Mouse (Mus musculus): Measurements from ENCODE around the gene Ly6g5c. TPM values are rescaled to one million over a fixed set of nuclear protein-coding genes. Genes with fewer than 3 reads are reported as not detected.

Gene Ly6g5c
- polyA plus RNA-seq, 1 experiment from 2014 or later: not detected

DNA sequence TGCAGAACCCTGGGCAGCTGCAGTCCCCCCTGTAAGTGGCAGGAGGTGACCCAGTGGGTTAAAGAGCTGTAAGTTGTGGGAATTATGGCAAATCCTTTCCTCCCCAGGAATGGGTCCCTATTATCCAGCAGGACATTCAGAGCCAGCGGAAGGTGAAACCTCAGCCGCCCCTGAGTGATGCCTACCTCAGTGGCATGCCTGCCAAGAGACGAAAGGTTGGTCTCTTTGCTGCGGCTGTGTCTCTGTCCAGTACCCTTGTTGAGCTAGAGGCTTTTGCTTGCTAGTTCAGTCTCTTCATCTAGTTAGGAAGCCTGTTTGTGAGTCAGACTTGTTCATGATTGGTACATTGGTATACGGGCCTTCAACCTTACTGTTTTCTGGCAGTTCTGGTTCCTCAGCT is 38.1 kb downstream of the Ly6g5c start:
- Histone ChIP-seq H3K27me3 (ENCODE audit: control insufficient read depth, insufficient read depth, low read length) (no peaks in the 10 kb centered on the region), H3K4me1 (replicated peaks; ENCODE audit: control insufficient read depth, insufficient read depth, low read length) (no peaks in the 10 kb centered on the region), H3K36me3 (replicated peaks; ENCODE audit: control insufficient read depth, insufficient read depth) (peaks cover 99% of the 10 kb centered on the region), H3K27ac (no peak overlapping the region), H3K9me3 (ENCODE audit: control insufficient read depth, low read length) (no peaks in the 10 kb centered on the region), H3K9ac (no peak overlapping the region), H3K4me3 (replicated peaks; ENCODE audit: low read length) (no peak overlapping the region), H3K4me2 (replicated peaks) (no peak overlapping the region)
- WGBS: 88% methylated on average over 5 of the region's 5 CpGs
- no peak for ATAC-seq (ENCODE audit: low FRiP score)
- DNase-seq (ENCODE audit: low spot score): no peak

GRCm38 (mm10) chr17:35147348-35147747 is 39.3 kb downstream of the Ly6g5c start:
- H3K27me3 ChIP-seq (ENCODE audit: control insufficient read depth, insufficient read depth, low read length): no peaks in the 10 kb centered on the region
- H3K4me3 ChIP-seq (replicated peaks; ENCODE audit: low read length): no peak overlapping the region
- ATAC-seq (ENCODE audit: low FRiP score) (no peak), DNase-seq (ENCODE audit: low spot score) (no peak)
- WGBS: 65% methylated on average over 3 of the region's 3 CpGs
- H3K9ac ChIP-seq: no peak overlapping the region
- H3K36me3 ChIP-seq (replicated peaks; ENCODE audit: control insufficient read depth, insufficient read depth): peaks cover 99% of the 10 kb centered on the region
- H3K4me1 ChIP-seq (replicated peaks; ENCODE audit: control insufficient read depth, insufficient read depth, low read length): no peaks in the 10 kb centered on the region
- no peak overlapping the region for H3K4me2 ChIP-seq (replicated peaks)
- no peaks in the 10 kb centered on the region for H3K9me3 ChIP-seq (ENCODE audit: control insufficient read depth, low read length)
- H3K27ac ChIP-seq: no peak overlapping the region

GRCm38 (mm10) chr17:35147922-35148639 is 40.0 kb downstream of the Ly6g5c start:
- Histone ChIP-seq H3K36me3 (replicated peaks; ENCODE audit: control insufficient read depth, insufficient read depth) (peaks cover 99% of the 10 kb centered on the region), H3K4me2 (replicated peaks) (no peak overlapping the region), H3K9me3 (ENCODE audit: control insufficient read depth, low read length) (no peaks in the 10 kb centered on the region), H3K27ac (no peak overlapping the region), H3K27me3 (ENCODE audit: control insufficient read depth, insufficient read depth, low read length) (no peaks in the 10 kb centered on the region), H3K4me1 (replicated peaks; ENCODE audit: control insufficient read depth, insufficient read depth, low read length) (no peaks in the 10 kb centered on the region), H3K9ac (no peak overlapping the region), H3K4me3 (replicated peaks; ENCODE audit: low read length) (no peak overlapping the region)
- DNase-seq (ENCODE audit: low spot score): no peak
- no peak for ATAC-seq (ENCODE audit: low FRiP score)
- 73% methylated on average over 5 of the region's 5 CpGs for WGBS

DNA sequence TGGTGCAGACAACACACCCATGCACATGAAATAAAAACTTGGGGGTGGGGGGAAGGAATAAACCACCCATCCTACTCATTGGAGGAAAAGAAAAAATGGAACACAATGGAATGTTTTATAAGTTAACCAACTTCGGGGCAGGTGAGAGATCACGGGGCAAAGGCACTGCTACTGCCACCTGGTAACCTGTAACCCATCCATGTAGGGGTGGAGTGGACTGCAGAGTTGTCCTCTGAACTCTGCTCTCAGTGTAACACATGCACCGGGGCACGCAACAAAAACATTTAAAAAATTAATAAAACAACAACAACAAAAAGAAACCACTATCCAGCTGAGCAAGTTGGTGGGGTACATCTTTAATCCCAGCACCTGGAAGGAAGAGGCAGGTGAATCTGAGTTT is 44.0 kb downstream of the Ly6g5c start:
- Histone ChIP-seq H3K27me3 (ENCODE audit: control insufficient read depth, insufficient read depth, low read length) (no peaks in the 10 kb centered on the region), H3K4me1 (replicated peaks; ENCODE audit: control insufficient read depth, insufficient read depth, low read length) (no peaks in the 10 kb centered on the region), H3K27ac (no peak overlapping the region), H3K4me2 (replicated peaks) (no peak overlapping the region), H3K36me3 (replicated peaks; ENCODE audit: control insufficient read depth, insufficient read depth) (peaks cover 99% of the 10 kb centered on the region), H3K9ac (no peak overlapping the region), H3K9me3 (ENCODE audit: control insufficient read depth, low read length) (no peaks in the 10 kb centered on the region), H3K4me3 (replicated peaks; ENCODE audit: low read length) (no peak overlapping the region)
- WGBS: 97% methylated on average over 4 of the region's 4 CpGs
- no peak for DNase-seq (ENCODE audit: low spot score)
- ATAC-seq (ENCODE audit: low FRiP score): no peak

- Histone ChIP-seq H3K27me3 (ENCODE audit: control insufficient read depth, insufficient read depth, low read length) (no peaks in the 10 kb centered on the region), H3K4me2 (replicated peaks) (no peak overlapping the region), H3K9me3 (ENCODE audit: control insufficient read depth, low read length) (no peaks in the 10 kb centered on the region), H3K9ac (no peak overlapping the region), H3K36me3 (replicated peaks; ENCODE audit: control insufficient read depth, insufficient read depth) (peaks cover 99% of the 10 kb centered on the region), H3K4me1 (replicated peaks; ENCODE audit: control insufficient read depth, insufficient read depth, low read length) (no peaks in the 10 kb centered on the region), H3K4me3 (replicated peaks; ENCODE audit: low read length) (no peak overlapping the region), H3K27ac (no peak overlapping the region)
- DNase-seq (ENCODE audit: low spot score) (no peak), ATAC-seq (ENCODE audit: low FRiP score) (no peak)
- 93% methylated on average over 9 of the region's 9 CpGs for WGBS
Observed at GRCm38 (mm10) chr17:35153077-35153476, 45.0 kb downstream of the Ly6g5c start.

GRCm38 (mm10) chr17:35153931-35154330 is 45.9 kb downstream of the Ly6g5c start:
- Histone ChIP-seq H3K27ac (no peak overlapping the region), H3K4me2 (replicated peaks) (no peak overlapping the region), H3K4me1 (replicated peaks; ENCODE audit: control insufficient read depth, insufficient read depth, low read length) (no peaks in the 10 kb centered on the region), H3K27me3 (ENCODE audit: control insufficient read depth, insufficient read depth, low read length) (no peaks in the 10 kb centered on the region), H3K4me3 (replicated peaks; ENCODE audit: low read length) (no peak overlapping the region), H3K9ac (no peak overlapping the region), H3K9me3 (ENCODE audit: control insufficient read depth, low read length) (no peaks in the 10 kb centered on the region), H3K36me3 (replicated peaks; ENCODE audit: control insufficient read depth, insufficient read depth) (peaks cover 99% of the 10 kb centered on the region)
- no peak for DNase-seq (ENCODE audit: low spot score)
- WGBS: 85% methylated on average over 4 of the region's 4 CpGs
- no peak for ATAC-seq (ENCODE audit: low FRiP score)

DNA sequence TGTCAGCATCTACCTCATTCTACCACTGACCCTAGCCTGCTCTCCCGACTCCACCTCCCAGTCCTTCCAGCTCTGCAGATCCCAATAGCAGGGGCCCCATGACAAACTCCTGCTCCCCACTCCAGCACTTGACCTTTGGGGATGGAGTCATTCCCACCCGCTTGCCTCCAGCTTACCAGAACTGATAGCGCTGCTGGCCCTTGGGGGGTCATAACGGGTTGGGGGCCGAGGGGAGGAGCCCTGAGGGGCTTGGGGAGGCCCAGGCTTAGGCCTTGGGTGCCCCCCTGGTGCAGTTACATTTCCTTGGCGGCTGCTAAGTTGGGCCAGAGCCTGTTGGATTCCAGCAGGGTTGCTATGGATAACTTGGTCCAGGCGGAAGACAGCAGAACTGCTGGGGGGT is 46.5 kb downstream of the Ly6g5c start:
- no peak for ATAC-seq (ENCODE audit: low FRiP score)
- H3K9me3 ChIP-seq (ENCODE audit: control insufficient read depth, low read length): no peaks in the 10 kb centered on the region
- DNase-seq (ENCODE audit: low spot score): no peak
- no peak overlapping the region for H3K4me2 ChIP-seq (replicated peaks)
- 69% methylated on average over 7 of the region's 7 CpGs for whole genome bisulfite sequencing
- H3K27me3 ChIP-seq (ENCODE audit: control insufficient read depth, insufficient read depth, low read length): no peaks in the 10 kb centered on the region
- H3K27ac ChIP-seq: no peak overlapping the region
- H3K4me3 ChIP-seq (replicated peaks; ENCODE audit: low read length): no peak overlapping the region
- H3K9ac ChIP-seq: no peak overlapping the region
- peaks cover 99% of the 10 kb centered on the region for H3K36me3 ChIP-seq (replicated peaks; ENCODE audit: control insufficient read depth, insufficient read depth)
- H3K4me1 ChIP-seq (replicated peaks; ENCODE audit: control insufficient read depth, insufficient read depth, low read length): no peaks in the 10 kb centered on the region

DNA sequence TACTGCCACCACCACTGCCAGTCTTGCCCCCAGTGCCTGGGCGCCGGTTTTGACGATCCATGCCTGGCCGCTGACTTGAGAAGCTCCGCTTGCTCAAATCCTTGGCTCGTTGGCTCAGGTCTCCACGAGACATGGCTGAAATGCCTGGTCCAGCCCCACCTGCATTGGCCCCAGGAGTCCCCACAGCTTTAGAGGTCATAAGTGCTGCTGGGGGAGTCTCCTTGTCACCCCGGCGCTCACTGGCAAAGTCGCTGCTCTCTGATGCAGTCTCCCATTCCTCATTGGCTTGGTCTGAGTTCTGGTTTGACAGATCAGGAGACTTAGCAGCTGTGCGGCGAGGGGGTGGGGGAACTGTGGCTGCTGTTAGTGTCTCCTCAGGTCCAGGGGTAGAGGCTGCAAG is 47.4 kb downstream of the Ly6g5c start:
- Histone ChIP-seq H3K9ac (no peak overlapping the region), H3K27ac (no peak overlapping the region), H3K27me3 (ENCODE audit: control insufficient read depth, insufficient read depth, low read length) (no peaks in the 10 kb centered on the region), H3K4me3 (replicated peaks; ENCODE audit: low read length) (no peak overlapping the region), H3K36me3 (replicated peaks; ENCODE audit: control insufficient read depth, insufficient read depth) (peaks cover 99% of the 10 kb centered on the region), H3K9me3 (ENCODE audit: control insufficient read depth, low read length) (no peaks in the 10 kb centered on the region), H3K4me1 (replicated peaks; ENCODE audit: control insufficient read depth, insufficient read depth, low read length) (no peaks in the 10 kb centered on the region), H3K4me2 (replicated peaks) (no peak overlapping the region)
- DNase-seq (ENCODE audit: low spot score) (no peak), ATAC-seq (ENCODE audit: low FRiP score) (no peak)
- 92% methylated on average over 12 of the region's 12 CpGs for WGBS

DNA sequence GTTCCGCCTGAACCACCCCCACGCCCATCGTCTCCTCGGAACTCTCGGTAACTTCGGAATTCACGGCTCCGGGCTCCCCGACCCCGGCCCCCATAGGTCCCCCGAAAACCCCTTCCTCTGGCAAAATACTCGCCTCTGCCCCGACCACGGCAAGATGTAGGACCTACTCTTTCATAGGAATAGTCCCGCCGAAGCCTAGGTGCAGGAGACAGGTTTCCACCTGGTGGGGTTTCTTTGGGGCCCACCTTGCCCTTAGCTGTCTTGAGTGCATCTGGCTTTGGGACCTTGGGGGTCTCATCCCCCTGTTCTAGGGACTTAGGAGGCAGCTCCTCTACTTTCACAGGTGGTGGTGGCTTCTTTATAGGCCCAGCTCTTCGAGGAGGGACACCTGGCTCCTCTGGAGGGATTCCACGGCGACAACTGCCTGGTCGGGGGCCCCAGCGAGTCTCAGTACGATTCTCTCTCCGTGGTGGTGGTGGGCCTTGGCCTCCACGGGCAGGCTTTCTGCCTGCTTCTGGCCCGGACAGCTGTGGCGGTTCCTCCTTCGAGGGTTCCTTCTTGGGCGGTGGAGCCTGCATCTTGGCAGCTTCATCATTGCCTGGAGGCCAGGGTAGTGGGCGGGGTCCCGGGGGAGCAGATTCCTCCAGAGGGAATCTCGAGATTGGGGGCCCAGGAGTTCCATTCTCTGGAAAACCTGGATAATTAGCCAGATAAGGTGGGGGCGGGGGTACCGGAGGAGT is 48.6 kb downstream of the Ly6g5c start:
- no peaks in the 10 kb centered on the region for H3K27me3 ChIP-seq (ENCODE audit: control insufficient read depth, insufficient read depth, low read length)
- H3K9me3 ChIP-seq (ENCODE audit: control insufficient read depth, low read length): no peaks in the 10 kb centered on the region
- H3K36me3 ChIP-seq (replicated peaks; ENCODE audit: control insufficient read depth, insufficient read depth): peaks cover 100% of the 10 kb centered on the region
- ATAC-seq (ENCODE audit: low FRiP score) (no peak), DNase-seq (ENCODE audit: low spot score) (no peak)
- no peaks in the 10 kb centered on the region for H3K4me1 ChIP-seq (replicated peaks; ENCODE audit: control insufficient read depth, insufficient read depth, low read length)
- no peak overlapping the region for H3K4me2 ChIP-seq (replicated peaks)
- no peak overlapping the region for H3K9ac ChIP-seq
- WGBS: 94% methylated on average over 33 of the region's 33 CpGs
- H3K4me3 ChIP-seq (replicated peaks; ENCODE audit: low read length): no peak overlapping the region
- H3K27ac ChIP-seq: no peak overlapping the region
